Mouse (Mus musculus): Measurements from ENCODE around the gene Gcnt2.
"Not testable (repeated sequence)": the region's sequence is repeated elsewhere in the genome, so short reads cannot be mapped to it uniquely, and the experiment has no call there.

Gene Gcnt2

DNA sequence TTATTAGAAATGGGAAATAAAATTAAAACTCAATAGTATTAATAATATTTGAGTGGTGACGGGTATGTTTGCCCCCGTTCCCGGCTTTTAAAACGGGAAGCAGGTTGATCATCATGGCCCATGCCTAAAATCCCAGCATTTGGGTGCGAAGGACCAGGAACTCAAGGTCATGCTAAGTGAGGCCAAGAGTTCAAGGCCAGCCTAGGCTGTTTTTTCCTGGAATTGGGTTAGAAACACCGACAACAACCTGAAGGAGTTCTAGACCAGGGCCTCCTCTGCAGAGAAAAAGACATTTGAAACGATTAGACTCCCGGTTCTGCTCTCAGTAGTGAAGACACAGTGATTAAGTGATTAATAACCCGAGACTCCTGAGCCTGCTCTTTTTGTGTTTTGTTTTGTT, 3.5 kb downstream of the Gcnt2 start:
- in situ Hi-C loops (cut with MboI; ENCODE audit: unreplicated experiment in 2 of 2): no loop called here

DNA sequence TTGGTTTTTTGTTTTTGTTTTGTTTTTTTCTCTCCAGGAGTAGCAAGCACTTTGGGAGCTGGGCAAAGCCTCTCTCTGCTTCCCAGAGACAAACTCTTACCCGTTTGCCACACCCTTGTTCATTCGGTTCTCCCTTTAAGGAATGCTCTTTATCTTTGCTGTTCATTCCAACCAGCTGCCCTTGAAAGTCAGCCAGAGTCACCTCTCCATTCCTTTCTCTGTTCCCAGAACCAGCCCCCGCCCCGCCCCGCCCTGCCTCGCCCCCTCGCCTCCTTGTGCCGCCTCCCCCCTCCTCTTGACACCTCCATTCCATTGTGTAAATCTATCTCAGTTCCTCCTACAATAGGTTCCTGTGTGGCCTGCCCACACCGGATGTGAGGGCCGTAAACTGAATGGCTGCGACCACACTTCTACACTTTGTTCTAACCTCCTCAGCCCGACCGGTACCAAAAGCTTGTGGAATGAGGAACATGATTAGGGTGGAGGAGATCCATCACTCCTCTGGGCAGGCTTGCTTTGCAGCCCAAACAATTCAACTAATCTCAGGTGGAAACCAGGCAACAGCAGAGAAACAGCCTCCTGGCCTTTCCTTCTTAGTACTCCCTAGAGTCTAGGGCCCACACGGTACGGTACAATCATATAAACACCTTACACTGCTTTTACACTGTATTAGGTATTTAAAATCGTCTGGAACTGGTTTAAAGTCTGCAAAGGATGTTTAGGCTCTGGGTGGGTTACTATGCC, 9.5 kb downstream of the Gcnt2 start:
- in situ Hi-C loops (cut with MboI; ENCODE audit: unreplicated experiment in 2 of 2): no loop called here

DNA sequence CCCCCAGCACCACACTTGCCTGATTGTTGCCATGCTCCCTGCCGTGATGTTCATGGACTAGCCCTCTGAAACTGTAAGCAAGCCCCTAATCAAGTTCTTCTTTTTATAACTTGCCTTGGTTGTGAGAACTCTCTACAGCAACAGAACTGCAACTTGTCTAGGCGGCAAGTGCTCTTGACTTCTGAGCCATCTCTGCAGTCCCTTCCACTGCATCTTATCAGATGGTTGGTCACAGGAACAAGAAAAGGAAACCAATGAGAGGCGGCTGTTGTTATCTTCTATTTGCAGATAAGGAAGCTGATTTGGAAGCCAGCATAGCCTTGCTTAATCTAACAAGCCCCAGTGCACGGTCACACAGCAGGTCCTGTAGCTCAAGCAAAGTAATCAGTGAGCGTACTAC, 14.5 kb downstream of the Gcnt2 start:
- in situ Hi-C loops (cut with MboI; ENCODE audit: unreplicated experiment in 2 of 2): no loop called here

DNA sequence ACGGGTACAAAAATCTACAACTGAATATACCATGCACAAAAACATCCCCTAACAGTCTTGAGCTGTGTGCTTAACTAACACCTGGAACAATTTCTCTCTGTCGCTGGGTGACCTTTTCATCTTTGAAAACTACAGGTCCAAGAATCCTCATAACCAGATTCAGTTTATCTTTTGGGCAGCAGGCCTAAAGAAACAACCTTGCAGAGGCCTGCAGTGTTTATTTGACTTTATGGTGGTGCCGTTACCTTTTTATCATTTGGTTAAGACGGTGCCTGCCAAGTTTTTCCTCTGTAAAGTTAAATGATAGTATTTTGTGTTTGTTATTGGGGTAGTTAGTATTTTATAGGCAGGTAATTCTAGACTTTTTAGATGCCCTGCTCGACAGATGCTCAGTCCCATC, 15.9 kb downstream of the Gcnt2 start:
- in situ Hi-C loops (cut with MboI; ENCODE audit: unreplicated experiment in 2 of 2): no loop called here

DNA sequence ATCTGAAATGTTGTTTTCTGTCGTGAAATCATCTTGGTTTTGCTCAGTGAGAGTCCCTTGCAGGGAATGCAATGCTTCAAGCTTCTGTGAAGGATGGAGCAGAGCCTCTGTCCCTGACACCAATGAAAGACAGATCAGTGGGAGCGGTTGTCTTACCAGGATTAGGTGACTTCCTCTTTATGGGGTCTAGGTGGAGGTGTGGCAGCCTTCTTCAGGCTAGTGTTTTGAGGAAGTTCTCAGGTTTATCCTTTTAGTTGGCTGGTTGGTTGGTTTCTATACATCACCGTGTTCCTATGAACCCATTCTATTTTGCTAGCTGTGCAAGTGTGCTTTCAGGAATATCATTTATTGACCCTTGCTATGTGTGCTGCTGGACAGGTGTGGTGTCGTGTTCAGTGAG, 18.0 kb downstream of the Gcnt2 start:
- in situ Hi-C loops (cut with MboI; ENCODE audit: unreplicated experiment in 2 of 2): no loop called here

DNA sequence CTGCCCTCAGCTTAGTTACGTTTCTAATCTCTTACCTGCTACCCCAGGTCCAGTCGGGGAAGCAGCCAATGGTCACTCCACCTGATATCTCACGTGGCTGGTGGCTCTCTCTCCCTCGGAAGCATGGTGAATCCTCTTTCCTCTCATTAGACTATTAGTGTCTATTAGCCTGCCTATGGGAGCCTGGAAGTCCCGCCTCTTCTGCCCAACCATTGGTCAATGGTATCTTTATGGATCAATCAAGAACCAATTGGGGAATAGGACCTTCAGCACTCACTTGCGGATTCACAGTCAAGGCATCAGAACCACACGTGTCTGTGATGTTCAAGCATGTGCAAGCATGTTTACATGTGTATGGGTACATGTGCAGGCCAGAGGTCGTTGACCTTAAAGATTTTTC, 21.0 kb downstream of the Gcnt2 start:
- in situ Hi-C loops (cut with MboI; ENCODE audit: unreplicated experiment in 2 of 2): no loop called here

DNA sequence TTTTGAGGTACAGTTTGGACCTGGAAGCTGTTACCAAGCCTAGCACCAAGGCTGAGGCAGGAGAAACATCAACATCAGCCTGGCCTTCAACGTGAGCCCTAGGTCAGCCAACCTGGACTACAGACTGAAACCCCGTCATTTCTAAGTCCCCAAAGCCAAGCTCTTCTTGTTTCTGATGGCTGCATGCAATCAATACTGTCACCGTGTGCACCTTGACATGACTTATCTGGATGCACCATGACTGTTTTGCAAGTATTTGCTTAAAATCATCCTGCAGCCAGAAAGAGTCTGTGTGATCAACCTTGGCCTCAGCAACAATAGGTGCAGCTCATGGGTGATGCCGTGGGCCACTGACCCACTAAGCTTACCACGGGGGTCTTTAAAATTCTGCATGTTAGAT, 23.1 kb downstream of the Gcnt2 start:
- in situ Hi-C loops (cut with MboI; ENCODE audit: unreplicated experiment in 2 of 2): no loop called here

DNA sequence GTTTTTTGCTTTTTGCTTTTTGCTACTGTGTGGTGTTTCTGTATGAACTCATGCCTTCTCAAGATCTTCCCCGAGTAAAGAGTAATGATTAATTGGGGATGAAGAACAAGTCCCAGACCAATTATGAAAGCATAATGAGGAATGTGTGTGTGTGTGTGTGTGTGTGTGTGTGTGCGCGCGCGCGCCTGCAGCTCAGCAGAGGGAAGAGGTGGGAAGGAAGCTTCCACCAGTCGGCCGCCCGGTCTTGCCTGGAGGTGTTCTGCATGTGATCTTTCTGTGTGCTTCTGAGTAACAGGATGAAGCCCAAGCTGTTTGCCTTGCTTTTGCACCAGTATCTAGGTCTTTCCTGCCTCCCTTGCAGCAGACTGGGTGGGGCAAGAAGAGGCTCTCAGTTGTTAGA, 24.3 kb downstream of the Gcnt2 start:
- in situ Hi-C loops (cut with MboI; ENCODE audit: unreplicated experiment in 2 of 2): no loop called here

DNA sequence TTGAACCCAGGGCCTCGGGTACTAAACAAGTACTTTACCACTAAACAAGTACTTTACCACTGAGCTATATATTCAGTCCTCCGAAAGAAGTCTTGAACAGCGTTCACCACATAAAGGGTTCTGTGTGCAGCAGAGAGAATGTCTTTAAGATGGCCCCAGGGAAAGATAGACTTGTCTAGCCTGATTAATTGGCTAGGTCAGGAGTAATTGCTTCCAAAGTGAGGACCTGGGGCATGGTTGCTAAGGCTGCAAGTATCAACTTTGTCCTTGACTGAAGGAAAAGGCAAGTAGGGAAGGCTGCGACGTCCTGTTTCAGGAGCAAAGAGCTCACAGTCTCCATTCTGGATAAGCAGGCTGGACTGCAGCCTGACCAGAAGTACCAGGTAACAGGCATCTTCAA, 25.3 kb downstream of the Gcnt2 start:
- in situ Hi-C loops (cut with MboI; ENCODE audit: unreplicated experiment in 2 of 2): no loop called here

DNA sequence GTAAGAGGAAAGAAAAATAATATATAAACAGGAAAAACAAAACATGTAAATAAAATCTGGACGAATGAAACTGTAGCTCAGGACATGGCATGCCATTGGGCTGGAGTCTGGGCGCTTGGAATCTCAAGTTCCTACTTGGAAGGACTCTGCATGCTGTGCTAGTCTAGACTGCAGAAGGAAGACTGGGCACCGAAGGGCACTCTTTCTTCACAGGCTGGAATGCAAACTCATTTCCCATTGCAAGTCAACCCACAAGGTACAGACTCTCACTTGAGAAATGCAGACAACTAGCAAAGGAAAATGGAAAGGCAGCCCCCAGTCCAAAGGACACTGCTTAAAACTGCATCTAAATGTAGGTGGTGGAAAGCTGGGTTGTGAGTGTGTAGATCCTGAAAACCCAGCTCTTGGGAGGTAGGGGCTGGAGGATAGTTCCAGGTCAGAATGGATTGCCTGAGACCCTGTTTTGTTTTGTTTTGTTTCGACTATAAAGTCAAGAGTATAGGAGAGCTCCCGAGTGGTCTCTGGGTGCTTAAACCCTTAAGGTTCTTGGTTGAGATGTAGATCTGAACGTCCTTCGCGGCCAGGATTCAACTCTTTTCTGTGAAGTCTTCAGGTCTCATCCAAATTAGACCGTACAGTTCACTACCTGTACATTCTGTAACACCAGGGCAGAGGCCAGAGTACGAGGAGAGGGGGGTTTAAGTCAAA, 26.5 kb downstream of the Gcnt2 start:
- in situ Hi-C loops (cut with MboI; ENCODE audit: unreplicated experiment in 2 of 2): no loop called here

DNA sequence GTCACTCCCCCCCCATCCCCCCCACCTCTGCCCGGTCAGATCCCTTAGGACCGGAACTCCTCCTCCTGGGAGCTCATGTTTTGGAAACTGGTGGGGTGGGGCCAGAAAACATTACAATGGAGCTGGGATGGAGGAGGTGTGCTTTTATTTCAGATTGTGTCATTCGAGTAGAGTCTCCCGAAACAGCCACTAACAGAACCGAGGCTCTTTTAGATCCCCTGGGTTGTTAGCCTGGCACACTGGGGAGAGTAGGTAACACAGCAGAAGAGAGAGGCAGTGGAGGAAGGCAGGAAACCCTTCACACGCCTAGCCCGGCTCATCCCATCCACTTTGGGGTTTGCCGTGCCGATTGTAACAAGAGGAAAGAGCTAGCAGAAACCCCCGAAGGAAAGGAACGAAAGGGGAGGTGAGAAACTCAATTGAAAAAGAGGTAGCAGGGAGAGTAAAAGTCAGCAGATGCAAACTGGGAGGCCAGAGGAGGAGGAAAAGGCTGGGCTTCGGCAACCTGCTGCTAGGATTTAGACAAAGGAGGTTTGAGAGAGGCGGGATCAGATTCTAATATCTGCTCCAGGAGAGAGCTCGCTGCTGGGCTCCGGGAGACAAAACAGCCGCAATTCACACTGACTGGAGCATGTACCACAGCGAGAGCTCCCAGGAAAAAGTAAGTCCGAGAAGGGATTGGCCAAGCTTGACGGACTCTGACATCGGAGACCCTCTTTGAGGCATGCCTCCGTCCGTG, 27.3 kb downstream of the Gcnt2 start:
- in situ Hi-C loops (cut with MboI; ENCODE audit: unreplicated experiment in 2 of 2): no loop called here

DNA sequence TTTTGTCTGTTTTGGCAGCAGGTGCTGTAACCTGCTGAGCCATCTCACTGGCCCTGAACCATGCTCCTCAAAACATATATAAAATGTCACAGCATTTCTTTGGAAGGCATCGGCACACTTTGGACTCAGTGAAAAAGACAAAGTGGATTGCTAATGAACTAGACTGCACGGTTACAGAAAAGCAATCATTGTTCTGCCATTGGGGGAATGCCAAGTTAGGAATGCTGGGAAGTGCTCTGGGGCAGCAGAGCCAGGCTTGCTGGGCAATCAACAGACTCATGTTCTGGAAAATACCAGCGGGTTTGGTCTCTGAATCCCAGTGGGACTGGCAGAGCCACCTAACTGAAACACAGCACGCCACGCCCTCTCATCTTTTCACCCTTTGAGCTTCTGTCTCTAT, 31.0 kb downstream of the Gcnt2 start:
- in situ Hi-C loops (cut with MboI; ENCODE audit: unreplicated experiment in 2 of 2): no loop called here

DNA sequence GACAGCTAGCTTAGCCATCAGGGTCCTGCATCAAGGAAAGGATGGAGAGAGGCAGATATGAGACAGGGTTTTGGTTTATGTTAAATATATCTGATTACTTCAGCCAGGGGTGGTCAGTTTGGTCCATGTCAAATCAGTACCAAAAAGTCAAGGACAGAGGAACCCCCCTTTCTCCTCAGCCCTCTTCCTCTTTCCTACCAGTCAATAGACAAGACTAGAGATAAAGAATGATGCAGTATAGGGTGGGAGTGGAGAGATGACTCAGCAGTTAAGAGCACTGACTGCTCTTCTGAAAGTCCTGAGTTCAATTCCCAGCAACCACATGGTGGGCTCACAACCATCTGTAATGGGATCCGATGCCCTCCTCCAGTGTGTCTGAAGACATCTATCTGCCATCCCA, 31.8 kb downstream of the Gcnt2 start:
- in situ Hi-C loops (cut with MboI; ENCODE audit: unreplicated experiment in 2 of 2): not testable (repeated sequence)

DNA sequence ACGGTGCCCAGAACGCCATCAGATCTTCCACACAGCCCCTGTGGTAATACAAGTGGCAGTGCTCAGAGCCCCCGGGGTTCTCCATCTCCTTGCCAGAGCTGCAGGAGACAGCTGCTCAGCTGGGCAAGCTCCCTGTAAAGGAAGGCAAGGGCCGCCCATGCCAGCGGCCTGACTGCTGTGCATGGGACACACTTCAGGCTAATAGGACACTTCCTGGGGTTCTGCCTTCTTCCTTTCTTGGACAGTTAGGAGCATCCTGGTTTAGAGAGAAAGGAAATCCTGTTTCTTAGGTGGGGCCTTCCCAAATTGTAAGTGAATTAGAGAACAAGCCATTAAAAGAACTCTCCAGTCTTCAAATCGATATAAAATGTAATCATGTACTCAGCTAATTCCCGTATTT, 32.5 kb downstream of the Gcnt2 start:
- in situ Hi-C loops (cut with MboI; ENCODE audit: unreplicated experiment in 2 of 2): no loop called here

DNA sequence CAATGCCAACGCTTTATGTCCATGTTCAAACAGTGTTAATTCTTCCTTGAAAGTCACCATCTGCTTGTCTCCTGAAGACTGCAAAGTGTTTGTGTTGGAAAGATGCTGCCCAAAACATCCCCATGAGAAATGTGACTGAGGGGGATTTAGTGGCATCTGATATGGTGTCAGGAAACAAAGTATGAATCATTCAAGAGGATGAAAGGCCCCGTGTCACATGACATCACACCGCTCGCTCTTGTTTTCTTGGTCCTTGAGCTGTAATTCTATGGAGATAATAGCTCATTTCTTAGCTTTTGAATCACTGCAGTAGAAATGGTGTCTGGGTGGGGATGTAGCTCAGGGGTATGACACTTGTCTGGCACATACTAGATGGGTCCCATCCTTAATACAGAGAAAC, 33.0 kb downstream of the Gcnt2 start:
- in situ Hi-C loops (cut with MboI; ENCODE audit: unreplicated experiment in 2 of 2): no loop called here

DNA sequence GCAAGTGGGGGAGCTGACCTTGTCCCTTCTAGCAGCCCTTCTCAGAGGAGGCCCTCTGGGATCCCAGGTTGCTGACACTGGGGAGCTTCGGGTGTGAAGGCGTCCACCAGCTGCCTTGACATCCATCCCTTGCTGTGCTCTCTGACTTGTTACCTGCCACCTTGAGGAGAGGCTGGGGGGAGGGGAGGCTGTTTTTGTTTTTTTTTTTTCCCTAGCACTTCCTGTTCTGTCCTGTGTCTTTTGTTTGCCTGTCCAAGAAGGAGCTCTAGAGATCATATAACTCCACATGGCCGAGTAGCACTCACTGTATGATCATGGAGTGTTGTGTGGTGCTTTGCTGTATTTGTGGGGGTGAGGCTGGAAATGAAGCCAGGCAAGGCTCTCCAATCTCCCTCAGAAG, 34.0 kb downstream of the Gcnt2 start:
- in situ Hi-C loops (cut with MboI; ENCODE audit: unreplicated experiment in 2 of 2): no loop called here

DNA sequence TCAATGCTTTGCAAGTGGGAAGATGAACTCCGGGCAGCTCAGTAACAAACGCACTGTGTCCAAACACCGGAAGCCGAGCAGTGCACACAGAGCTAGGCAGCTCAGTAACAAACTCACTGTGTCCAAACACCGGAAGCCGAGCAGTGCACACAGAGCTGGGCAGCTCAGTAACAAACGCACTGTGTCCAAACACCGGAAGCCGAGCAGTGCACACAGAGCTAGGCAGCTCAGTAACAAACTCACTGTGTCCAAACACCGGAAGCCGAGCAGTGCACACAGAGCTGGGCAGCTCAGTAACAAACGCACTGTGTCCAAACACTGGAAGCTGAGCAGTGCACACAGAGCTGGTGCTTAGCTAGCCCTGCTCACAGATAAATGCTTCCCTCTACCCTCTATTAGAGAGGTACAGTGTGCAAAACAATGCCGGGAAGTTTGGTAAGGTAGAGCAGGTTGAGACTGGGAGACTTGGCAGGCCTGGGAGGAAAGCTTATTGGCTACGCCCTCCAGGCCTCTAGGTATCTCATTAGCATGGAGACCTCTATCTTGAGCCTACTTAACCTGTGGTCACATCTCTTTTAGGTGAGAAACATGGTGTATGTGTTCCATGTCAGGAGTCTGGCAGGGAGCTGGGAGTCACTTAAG, 38.6 kb downstream of the Gcnt2 start:
- in situ Hi-C loops (cut with MboI; ENCODE audit: unreplicated experiment in 2 of 2): not testable (repeated sequence)

DNA sequence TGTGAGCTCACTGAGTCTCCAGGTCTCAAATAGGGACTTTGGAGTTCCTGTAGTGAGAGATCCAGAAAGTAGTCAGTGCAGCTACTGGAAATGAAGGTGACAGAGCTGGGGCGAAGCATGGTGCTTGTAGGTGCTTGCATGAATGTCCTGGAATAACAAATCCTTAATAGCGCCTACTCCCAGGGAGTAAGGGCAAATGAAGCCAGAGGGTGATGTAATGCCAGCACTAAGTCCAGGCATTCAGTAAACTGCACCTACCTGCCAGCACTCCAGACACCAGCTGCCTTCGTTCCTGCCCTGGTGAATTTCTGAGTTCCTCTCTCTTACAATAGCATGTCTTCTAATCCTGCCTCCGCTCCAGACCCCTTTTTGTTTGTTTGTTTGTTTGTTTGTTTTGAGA, 39.1 kb downstream of the Gcnt2 start:
- in situ Hi-C loops (cut with MboI; ENCODE audit: unreplicated experiment in 2 of 2): no loop called here

DNA sequence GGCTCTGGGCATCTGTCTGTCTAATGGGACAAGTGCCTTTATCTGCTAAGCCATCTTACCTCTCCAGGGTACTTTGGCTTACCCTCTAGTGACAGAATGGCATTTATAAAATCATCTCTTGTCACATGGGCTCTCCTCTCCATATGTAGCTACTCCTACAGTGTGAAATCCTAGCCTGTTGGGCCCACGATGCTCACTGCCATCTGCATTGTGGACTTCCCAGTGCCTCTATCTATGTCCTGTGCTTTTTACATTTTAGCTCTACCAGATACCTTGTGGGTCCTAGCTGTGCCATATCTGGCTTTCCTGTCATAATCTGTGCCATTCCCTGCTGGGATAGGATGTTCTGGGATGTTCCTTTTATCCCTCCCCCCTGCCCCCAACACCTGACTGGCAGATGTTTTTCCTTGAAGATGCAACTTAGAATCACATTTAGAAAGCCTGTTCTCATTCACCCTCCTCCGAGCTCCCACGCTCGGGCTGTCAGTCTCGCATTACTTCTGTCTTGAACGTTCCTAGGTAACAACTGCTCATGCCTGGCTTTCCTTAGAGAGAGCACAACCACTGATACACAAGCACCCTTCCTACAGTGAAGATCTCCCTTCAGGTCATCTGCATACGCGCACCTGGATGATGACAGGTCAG, 39.9 kb downstream of the Gcnt2 start:
- in situ Hi-C loops (cut with MboI; ENCODE audit: unreplicated experiment in 2 of 2): no loop called here

DNA sequence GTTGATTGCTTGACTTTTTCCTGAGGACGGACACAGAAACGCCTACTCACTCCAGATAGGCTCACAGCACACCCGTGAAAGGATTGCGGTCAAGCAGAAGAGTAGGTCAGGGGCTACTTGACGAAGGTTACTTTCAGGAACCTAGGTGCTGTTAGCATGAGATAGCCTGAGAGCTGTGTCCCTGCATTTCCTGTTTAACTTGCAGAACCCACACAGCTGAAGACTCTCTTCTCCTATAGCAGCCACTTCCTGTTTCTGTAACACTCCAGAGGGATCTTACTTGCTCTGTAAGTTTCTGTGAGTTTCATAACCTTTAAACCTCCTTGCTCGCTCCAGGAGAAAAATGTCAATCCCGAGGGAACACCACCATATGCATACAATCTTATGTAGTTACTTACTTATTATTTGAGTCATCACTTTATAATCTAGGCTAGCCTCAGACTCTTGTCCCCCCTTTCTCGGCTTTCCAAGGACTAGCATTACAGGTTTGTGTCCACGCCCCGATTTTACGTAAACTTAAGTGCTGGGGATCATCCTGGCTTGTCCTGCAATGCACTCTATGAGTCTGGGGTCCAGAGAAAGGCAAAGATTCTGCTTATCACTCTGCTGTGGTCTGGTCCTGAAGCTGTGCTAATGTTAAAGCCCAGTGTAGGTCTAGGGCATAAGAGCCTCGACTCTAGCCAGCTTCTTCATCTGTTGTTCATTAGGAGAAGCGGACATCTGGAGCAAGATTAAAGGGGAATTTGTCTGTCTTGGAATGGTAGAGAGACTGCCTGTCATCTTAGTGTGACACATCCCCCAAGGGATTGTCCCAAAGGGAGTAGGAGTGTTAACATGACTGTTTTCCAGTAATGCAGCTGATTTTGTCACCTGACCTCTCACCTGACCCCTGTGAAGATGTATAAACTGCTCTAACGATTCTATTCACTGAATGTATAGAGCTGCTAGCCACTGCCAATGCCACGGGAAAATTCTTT, 40.7 kb downstream of the Gcnt2 start:
- in situ Hi-C loops (cut with MboI; ENCODE audit: unreplicated experiment in 2 of 2): no loop called here

Data from v-Abl transformed pro-B cells (cell line).